In the genomic region with DNA sequence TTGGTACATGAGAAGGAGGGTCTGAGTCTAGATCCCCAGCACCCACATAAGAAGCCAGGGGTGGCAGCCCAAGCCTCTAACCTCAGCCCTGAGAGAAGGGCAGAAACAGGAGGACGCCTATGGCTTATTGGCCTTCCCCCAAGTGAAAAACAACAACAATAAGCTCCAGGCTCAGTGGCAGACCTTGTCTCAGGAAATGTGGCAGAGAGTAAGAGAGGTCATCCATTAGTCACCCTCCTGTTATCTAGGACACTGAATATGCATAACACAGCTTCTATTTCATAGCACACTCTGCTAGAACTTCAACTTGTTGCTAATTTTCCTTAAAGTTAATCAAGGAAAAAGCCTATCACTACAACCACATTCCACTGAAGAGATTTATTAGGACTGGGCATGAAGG, we compare ENCODE assay signal across 23 mouse cellular contexts.
DNase-seq lines count a peak whose midpoint lies in the region; ATAC-seq and TF ChIP-seq lines count a peak whose summit lies in the region.
"Had no signal": no experiment of that assay in that cellular context is flagged by ENCODE, and none has a peak within 500 bp of the region (broad histone marks: within the 10 kb centered on the region; RNA-seq: fewer than 3 reads in every experiment).

No protein-coding gene starts in this region.

- WGBS in heart, embryonic 12.5 days, result 28% methylated on average over 1 of the region's 1 CpGs
- WGBS in kidney, adult 2 months, result 44% methylated on average over 1 of the region's 1 CpGs
- WGBS in kidney, embryonic 14.5 days, result 68% methylated on average over 1 of the region's 1 CpGs
- WGBS in hindbrain, embryonic 12.5 days, result 77% methylated on average over 1 of the region's 1 CpGs

- H3K27me3 ChIP-seq in heart, embryonic 12.5 days (replicated peaks), result no peaks in the 10 kb centered on the region
- no peaks in the 10 kb centered on the region for H3K27me3 ChIP-seq in kidney, adult 2 months (replicated peaks; ENCODE audit: control insufficient read depth, insufficient read depth, low read length)
- no peaks in the 10 kb centered on the region for H3K27me3 ChIP-seq in kidney, embryonic 14.5 days (ENCODE audit: control insufficient read depth, insufficient read depth, low read length)
- H3K27me3 ChIP-seq in hindbrain, embryonic 12.5 days, result no peaks in the 10 kb centered on the region
- H3K27me3 ChIP-seq: liver, embryonic 15.5 days; lung, embryonic 15.5 days; megakaryocyte, embryonic 14.5 days; midbrain, embryonic 13.5 days had no signal

- H3K36me3 ChIP-seq in heart, embryonic 12.5 days, result no peaks in the 10 kb centered on the region
- H3K36me3 ChIP-seq in kidney, adult 2 months (ENCODE audit: control insufficient read depth, insufficient read depth, low read length), result no peaks in the 10 kb centered on the region
- no peaks in the 10 kb centered on the region for H3K36me3 ChIP-seq in kidney, embryonic 14.5 days (ENCODE audit: control insufficient read depth, insufficient read depth, low read length)
- H3K36me3 ChIP-seq in hindbrain, embryonic 12.5 days, result no peaks in the 10 kb centered on the region
- H3K36me3 ChIP-seq: embryonic facial prominence, embryonic 10.5 days; hindbrain, embryonic 10.5 days; liver, embryonic 15.5 days; lung, embryonic 15.5 days; midbrain, embryonic 13.5 days had no signal

- H3K4me2 ChIP-seq in heart, embryonic 12.5 days, result no peak overlapping the region
- no peak overlapping the region for H3K4me2 ChIP-seq in kidney, embryonic 14.5 days (replicated peaks; ENCODE audit: low read depth, low read length)
- no peak overlapping the region for H3K4me2 ChIP-seq in hindbrain, embryonic 12.5 days (replicated peaks)
- H3K4me2 ChIP-seq: liver, embryonic 15.5 days; lung, embryonic 15.5 days; midbrain, embryonic 13.5 days had no signal

- no peak overlapping the region for H3K9ac ChIP-seq in heart, embryonic 12.5 days
- H3K9ac ChIP-seq in kidney, embryonic 14.5 days (ENCODE audit: low read depth, low read length), result no peak overlapping the region
- H3K9ac ChIP-seq in hindbrain, embryonic 12.5 days, result no peak overlapping the region
- H3K9ac ChIP-seq: liver, embryonic 15.5 days; lung, embryonic 15.5 days; midbrain, embryonic 13.5 days had no signal

- TF ChIP-seq CTCF in kidney, adult 2 months (conservative IDR thresholded peaks at IDR 0.05; ENCODE audit: insufficient read depth, insufficient read length, low read depth, low read length), result no peak

- TF ChIP-seq POLR2A in kidney, adult 2 months (IDR thresholded peaks at IDR 0.05; ENCODE audit: low read depth, low read length), result no peak

- no peak for DNase-seq in heart, adult 18-20 months
- DNase-seq in kidney, adult 2 months, result peak; percentile 39
- peak; percentile 60 for DNase-seq in Muller cell, postnatal 12 days (ENCODE audit: inconsistent ontology term)
- DNase-seq in adrenal gland, postnatal 10 days, result peak; percentile 18
- DNase-seq: cerebellum, adult 11 months; cerebellum, adult 9-11 months; gastrocnemius, postnatal 25 days; layer of hippocampus, adult 9-11 months; lung, postnatal 36 days; right cerebral cortex, postnatal 14 days had no signal

- no peaks in the 10 kb centered on the region for H3K9me3 ChIP-seq in heart, embryonic 12.5 days (replicated peaks)
- H3K9me3 ChIP-seq in kidney, embryonic 14.5 days (ENCODE audit: control insufficient read depth, low read length), result no peaks in the 10 kb centered on the region
- H3K9me3 ChIP-seq in hindbrain, embryonic 12.5 days (replicated peaks), result no peaks in the 10 kb centered on the region
- H3K9me3 ChIP-seq: embryonic facial prominence, embryonic 10.5 days; forebrain, embryonic 10.5 days; hindbrain, embryonic 10.5 days; liver, embryonic 15.5 days; lung, embryonic 15.5 days; megakaryocyte, embryonic 14.5 days; midbrain, embryonic 13.5 days had no signal

- ATAC-seq in heart, embryonic 12.5 days (ENCODE audit: insufficient number of reproducible peaks, low FRiP score), result no peak
- no peak for ATAC-seq in kidney, embryonic 14.5 days (ENCODE audit: low FRiP score, low TSS enrichment)
- no peak for ATAC-seq in hindbrain, embryonic 12.5 days (ENCODE audit: low FRiP score)
- ATAC-seq: hindbrain, postnatal 0 days; intestine, embryonic 16.5 days; midbrain, embryonic 13.5 days had no signal

- peak overlapping the region; percentile 55 for H3K27ac ChIP-seq in heart, embryonic 12.5 days (ENCODE audit: poor library complexity, severe bottlenecking)
- 0 out of 2 replicates have a peak overlapping the region, but pooled peaks have one; percentile 5 for H3K27ac ChIP-seq in kidney, adult 2 months (ENCODE audit: insufficient read depth, low read depth, low read length)
- H3K27ac ChIP-seq in kidney, embryonic 14.5 days (ENCODE audit: low read depth, low read length), result no peak overlapping the region
- no peak overlapping the region for H3K27ac ChIP-seq in hindbrain, embryonic 12.5 days
- H3K27ac ChIP-seq: embryonic facial prominence, embryonic 10.5 days; forebrain, embryonic 10.5 days; hindbrain, embryonic 10.5 days; hindbrain, postnatal 0 days; left cerebral cortex, adult 2 months; liver, embryonic 15.5 days; lung, embryonic 15.5 days; midbrain, embryonic 13.5 days had no signal

- H3K4me3 ChIP-seq in heart, embryonic 12.5 days, result no peak overlapping the region
- no peak overlapping the region for H3K4me3 ChIP-seq in kidney, adult 2 months (ENCODE audit: insufficient read depth, low read depth, low read length)
- no peak overlapping the region for H3K4me3 ChIP-seq in kidney, embryonic 14.5 days (ENCODE audit: low read length)
- no peak overlapping the region for H3K4me3 ChIP-seq in hindbrain, embryonic 12.5 days
- H3K4me3 ChIP-seq: embryonic facial prominence, embryonic 10.5 days; forebrain, embryonic 10.5 days; hindbrain, embryonic 10.5 days; left cerebral cortex, adult 2 months; liver, embryonic 15.5 days; lung, embryonic 15.5 days; megakaryocyte, embryonic 14.5 days; midbrain, embryonic 13.5 days had no signal

- peaks cover 21% of the 10 kb centered on the region for H3K4me1 ChIP-seq in heart, embryonic 12.5 days (replicated peaks)
- peaks cover 9% of the 10 kb centered on the region; the same call in 1 of the 2 replicates for H3K4me1 ChIP-seq in kidney, adult 2 months (ENCODE audit: control insufficient read depth, insufficient read depth, low read length)
- H3K4me1 ChIP-seq in kidney, embryonic 14.5 days (ENCODE audit: control insufficient read depth, insufficient read depth, low read length), result 0 out of 2 replicates have a peak, but pooled peaks cover 4% of the 10 kb centered on the region
- H3K4me1 ChIP-seq in hindbrain, embryonic 12.5 days, result no peaks in the 10 kb centered on the region
- H3K4me1 ChIP-seq: embryonic facial prominence, embryonic 10.5 days; forebrain, embryonic 10.5 days; hindbrain, embryonic 10.5 days; liver, embryonic 15.5 days; midbrain, embryonic 13.5 days had no signal

Comparison
In these comparisons a context has a peak if more than half of its experiments do, and no peak if none do; other contexts are left out.
1. H3K27ac ChIP-seq: peak in heart, embryonic 12.5 days (single experiment) and kidney, adult 2 months (single experiment); none in kidney, embryonic 14.5 days (single experiment) and hindbrain, embryonic 12.5 days (single experiment).
2. DNase-seq: peak in kidney, adult 2 months (single experiment), Muller cell, postnatal 12 days (single experiment) and adrenal gland, postnatal 10 days (single experiment); none in heart, adult 18-20 months (0 of 2).